Mouse (Mus musculus): ENCODE measurements around the gene Bpifa5. TPM values are rescaled to one million over a fixed set of nuclear protein-coding genes. Genes with fewer than 3 reads are reported as not detected.

The Bpifa5 gene
- polyA plus RNA-seq, 1 experiment from 2014 or later: not detected

- 93% methylated on average over 6 of the region's 6 CpGs for WGBS
- no peaks in the 10 kb centered on the region for H3K36me3 ChIP-seq
- H3K27me3 ChIP-seq (replicated peaks): no peaks in the 10 kb centered on the region
These were observed 22.9 kb downstream of the Bpifa5 start for GRCm38 (mm10) chr2:154185319-154185718.

DNA sequence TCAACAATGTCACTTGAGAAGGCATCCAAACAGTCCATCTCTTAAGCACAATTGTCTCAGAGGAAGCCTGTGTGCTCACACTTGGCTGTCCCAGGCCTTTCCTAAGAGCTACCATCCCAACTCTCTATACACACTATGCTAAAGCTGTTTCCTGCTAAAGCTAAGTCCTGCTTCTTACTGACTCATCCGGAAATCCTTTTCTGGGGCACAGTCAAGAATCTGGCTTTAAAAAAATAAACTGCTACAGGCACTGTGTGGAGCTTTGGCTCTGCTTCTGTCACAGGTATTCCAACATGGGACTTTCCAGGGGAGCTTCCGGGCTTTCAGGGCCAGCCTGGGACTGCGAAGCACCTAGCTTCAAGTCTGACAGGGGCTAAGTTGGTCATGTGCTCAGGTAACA is 23.3 kb downstream of the Bpifa5 start:
- Histone ChIP-seq H3K36me3 (no peaks in the 10 kb centered on the region), H3K9me3 (replicated peaks) (no peaks in the 10 kb centered on the region), H3K4me3 (replicated peaks) (no peak overlapping the region), H3K27ac (replicated peaks) (no peak overlapping the region), H3K4me2 (no peak overlapping the region), H3K9ac (replicated peaks) (no peak overlapping the region), H3K4me1 (no peaks in the 10 kb centered on the region), H3K27me3 (replicated peaks) (no peaks in the 10 kb centered on the region)
- ATAC-seq (ENCODE audit: low FRiP score): no peak
- 85% methylated on average over 3 of the region's 3 CpGs for WGBS

More at GRCm38 (mm10) chr2:154185319-154185718, 22.9 kb downstream of the Bpifa5 start:
- no peak overlapping the region for H3K27ac ChIP-seq (replicated peaks)
- ATAC-seq (ENCODE audit: low FRiP score): no peak
- H3K4me3 ChIP-seq (replicated peaks): no peak overlapping the region
- H3K4me2 ChIP-seq: no peak overlapping the region
- no peaks in the 10 kb centered on the region for H3K9me3 ChIP-seq (replicated peaks)
- H3K9ac ChIP-seq (replicated peaks): no peak overlapping the region
- no peaks in the 10 kb centered on the region for H3K4me1 ChIP-seq

GRCm38 (mm10) chr2:154187468-154187867 is 25.1 kb downstream of the Bpifa5 start:
- no peaks in the 10 kb centered on the region for H3K4me1 ChIP-seq
- H3K36me3 ChIP-seq: no peaks in the 10 kb centered on the region
- no peaks in the 10 kb centered on the region for H3K9me3 ChIP-seq (replicated peaks)
- H3K27ac ChIP-seq (replicated peaks): no peak overlapping the region
- H3K9ac ChIP-seq (replicated peaks): no peak overlapping the region
- no peaks in the 10 kb centered on the region for H3K27me3 ChIP-seq (replicated peaks)
- no peak overlapping the region for H3K4me3 ChIP-seq (replicated peaks)
- no peak overlapping the region for H3K4me2 ChIP-seq
- no peak for ATAC-seq (ENCODE audit: low FRiP score)
- 38% methylated on average over 5 of the region's 5 CpGs for WGBS

GRCm38 (mm10) chr2:154189877-154190434 is 27.5 kb downstream of the Bpifa5 start:
- ATAC-seq (ENCODE audit: low FRiP score): no peak
- Histone ChIP-seq H3K9me3 (replicated peaks) (no peaks in the 10 kb centered on the region), H3K4me3 (replicated peaks) (no peak overlapping the region), H3K27ac (replicated peaks) (no peak overlapping the region), H3K36me3 (no peaks in the 10 kb centered on the region), H3K9ac (replicated peaks) (no peak overlapping the region), H3K4me2 (no peak overlapping the region), H3K4me1 (no peaks in the 10 kb centered on the region), H3K27me3 (replicated peaks) (no peaks in the 10 kb centered on the region)
- 89% methylated on average over 7 of the region's 7 CpGs for WGBS

- WGBS: 89% methylated on average over 11 of the region's 11 CpGs
- H3K27ac ChIP-seq (replicated peaks): no peak within 1 kb of the TSS
These were observed 28.3 kb downstream of the Bpifa5 start, which contains the start of gene Bpifb1 for GRCm38 (mm10) chr2:154190546-154191258. Gene Bpifb1 (plus strand): TSS chr2:154190818.

DNA sequence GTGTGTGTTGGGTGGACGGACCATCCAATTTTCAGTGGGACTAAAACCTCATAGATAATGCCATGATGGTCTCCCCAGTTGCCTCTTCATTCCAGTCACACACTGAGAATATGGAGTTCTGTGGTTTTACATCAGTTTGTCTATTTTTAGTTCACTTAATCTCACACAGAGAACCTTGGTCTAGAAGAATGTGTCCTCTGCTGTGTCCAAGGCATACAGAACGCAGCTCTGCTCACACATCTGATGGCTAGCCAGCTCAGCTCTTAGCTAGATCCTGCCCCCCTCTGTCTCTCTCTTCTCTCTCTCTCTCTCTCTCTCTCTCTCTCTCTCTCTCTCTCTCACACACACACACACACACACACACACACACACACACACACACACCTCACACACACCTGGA is 29.7 kb downstream of the Bpifa5 start:
- H3K36me3 ChIP-seq: no peaks in the 10 kb centered on the region
- no peak overlapping the region for H3K27ac ChIP-seq (replicated peaks)
- no peaks in the 10 kb centered on the region for H3K27me3 ChIP-seq (replicated peaks)
- no peak overlapping the region for H3K9ac ChIP-seq (replicated peaks)
- 89% methylated on average over 2 of the region's 2 CpGs for WGBS
- H3K9me3 ChIP-seq (replicated peaks): no peaks in the 10 kb centered on the region
- no peak overlapping the region for H3K4me3 ChIP-seq (replicated peaks)
- no peak overlapping the region for H3K4me2 ChIP-seq
- ATAC-seq (ENCODE audit: low FRiP score): no peak
- H3K4me1 ChIP-seq: no peaks in the 10 kb centered on the region

More at GRCm38 (mm10) chr2:154190546-154191258, 28.3 kb downstream of the Bpifa5 start, which contains the start of gene Bpifb1:
- Histone ChIP-seq H3K9ac (replicated peaks) (no peak within 1 kb of the TSS), H3K27me3 (replicated peaks) (no peaks in the 10 kb centered on the region), H3K4me3 (replicated peaks) (no peak within 1 kb of the TSS), H3K36me3 (no peaks in the 10 kb centered on the region), H3K4me1 (no peaks in the 10 kb centered on the region), H3K9me3 (replicated peaks) (no peaks in the 10 kb centered on the region), H3K4me2 (no peak within 1 kb of the TSS)
- no peak for ATAC-seq (ENCODE audit: low FRiP score)

GRCm38 (mm10) chr2:154193071-154193470 is 30.7 kb downstream of the Bpifa5 start:
- no peaks in the 10 kb centered on the region for H3K36me3 ChIP-seq
- ATAC-seq (ENCODE audit: low FRiP score): no peak
- WGBS: 82% methylated on average over 4 of the region's 4 CpGs
- no peak overlapping the region for H3K27ac ChIP-seq (replicated peaks)
- no peak overlapping the region for H3K9ac ChIP-seq (replicated peaks)
- no peak overlapping the region for H3K4me2 ChIP-seq
- no peaks in the 10 kb centered on the region for H3K4me1 ChIP-seq
- no peaks in the 10 kb centered on the region for H3K27me3 ChIP-seq (replicated peaks)
- no peak overlapping the region for H3K4me3 ChIP-seq (replicated peaks)
- H3K9me3 ChIP-seq (replicated peaks): no peaks in the 10 kb centered on the region

DNA sequence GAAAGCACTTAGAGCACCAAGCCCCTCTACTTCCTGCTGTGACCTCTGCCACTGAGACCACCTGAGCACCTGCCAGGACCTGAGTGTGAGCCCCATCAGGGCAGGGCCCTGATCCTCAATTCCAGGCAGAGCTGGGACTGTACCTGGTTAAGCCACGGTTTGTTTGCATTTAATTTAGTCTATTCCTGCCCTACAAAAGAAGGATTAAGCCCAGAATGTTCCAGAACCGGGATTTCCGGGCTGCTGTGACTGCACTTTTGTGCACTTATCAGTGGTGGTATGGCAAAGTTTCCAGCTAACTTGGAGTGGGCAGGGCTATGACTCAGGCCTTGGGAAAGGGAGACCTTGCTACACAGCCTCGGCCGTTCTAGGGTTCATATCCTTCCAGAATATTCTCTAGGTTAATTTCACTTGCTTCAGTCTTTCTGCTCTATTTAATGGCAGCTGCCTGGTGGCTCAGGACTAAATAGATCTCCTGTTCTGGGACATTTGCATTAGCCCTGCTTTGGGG is 31.6 kb downstream of the Bpifa5 start:
- Histone ChIP-seq H3K27me3 (replicated peaks) (no peaks in the 10 kb centered on the region), H3K4me1 (no peaks in the 10 kb centered on the region), H3K9ac (replicated peaks) (no peak overlapping the region), H3K9me3 (replicated peaks) (no peaks in the 10 kb centered on the region), H3K27ac (replicated peaks) (no peak overlapping the region), H3K4me3 (replicated peaks) (no peak overlapping the region), H3K4me2 (no peak overlapping the region), H3K36me3 (no peaks in the 10 kb centered on the region)
- no peak for ATAC-seq (ENCODE audit: low FRiP score)
- 78% methylated on average over 5 of the region's 5 CpGs for WGBS

DNA sequence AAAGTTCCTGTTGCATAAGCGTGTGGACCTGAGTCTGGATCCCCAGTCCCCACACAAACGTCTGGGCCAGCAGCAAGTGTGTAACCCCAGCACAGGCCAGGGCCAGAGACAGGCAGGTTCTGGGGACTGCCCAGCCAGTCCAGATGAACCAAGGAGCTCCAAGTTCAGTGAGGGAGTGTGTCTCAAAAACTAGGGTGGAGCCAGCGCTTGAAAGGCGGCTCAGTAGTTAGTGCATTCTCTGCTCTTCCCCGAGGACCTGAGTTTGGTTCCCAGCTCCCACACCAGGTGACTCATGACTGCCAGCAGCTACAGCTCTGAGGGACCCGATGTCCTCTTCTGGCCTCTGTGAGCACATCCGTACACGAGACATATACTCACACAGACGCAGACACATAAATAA is 34.6 kb downstream of the Bpifa5 start:
- H3K27ac ChIP-seq (replicated peaks): no peak overlapping the region
- H3K4me1 ChIP-seq: no peaks in the 10 kb centered on the region
- H3K27me3 ChIP-seq (replicated peaks): no peaks in the 10 kb centered on the region
- H3K9me3 ChIP-seq (replicated peaks): no peaks in the 10 kb centered on the region
- H3K9ac ChIP-seq (replicated peaks): no peak overlapping the region
- no peaks in the 10 kb centered on the region for H3K36me3 ChIP-seq
- WGBS: 93% methylated on average over 9 of the region's 9 CpGs
- H3K4me2 ChIP-seq: no peak overlapping the region
- no peak for ATAC-seq (ENCODE audit: low FRiP score)
- H3K4me3 ChIP-seq (replicated peaks): no peak overlapping the region

DNA sequence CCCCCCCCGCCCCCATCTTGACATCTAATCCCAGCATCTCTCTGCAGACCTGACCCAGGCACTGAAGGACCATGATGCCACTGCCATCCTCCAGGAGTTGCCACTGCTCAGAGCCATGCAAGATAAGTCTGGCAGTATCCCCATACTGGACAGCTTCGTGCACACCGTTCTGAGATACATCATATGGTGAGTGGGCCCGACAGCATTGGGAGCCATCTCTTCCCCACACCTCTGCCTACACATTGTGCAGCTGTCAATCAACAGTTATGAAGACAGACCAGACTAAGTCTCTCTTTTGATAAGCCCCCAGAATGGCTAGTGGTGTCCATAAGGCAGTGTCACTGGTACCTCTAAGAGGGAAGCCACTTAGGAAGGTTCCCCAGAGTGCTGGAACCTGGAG is 42.2 kb downstream of the Bpifa5 start:
- Histone ChIP-seq H3K27me3 (replicated peaks) (no peaks in the 10 kb centered on the region), H3K27ac (replicated peaks) (no peak overlapping the region), H3K4me2 (no peak overlapping the region), H3K9me3 (replicated peaks) (no peaks in the 10 kb centered on the region), H3K36me3 (no peaks in the 10 kb centered on the region), H3K4me1 (no peaks in the 10 kb centered on the region), H3K9ac (replicated peaks) (no peak overlapping the region), H3K4me3 (replicated peaks) (no peak overlapping the region)
- no peak for ATAC-seq (ENCODE audit: low FRiP score)
- WGBS: 98% methylated on average over 4 of the region's 4 CpGs

DNA sequence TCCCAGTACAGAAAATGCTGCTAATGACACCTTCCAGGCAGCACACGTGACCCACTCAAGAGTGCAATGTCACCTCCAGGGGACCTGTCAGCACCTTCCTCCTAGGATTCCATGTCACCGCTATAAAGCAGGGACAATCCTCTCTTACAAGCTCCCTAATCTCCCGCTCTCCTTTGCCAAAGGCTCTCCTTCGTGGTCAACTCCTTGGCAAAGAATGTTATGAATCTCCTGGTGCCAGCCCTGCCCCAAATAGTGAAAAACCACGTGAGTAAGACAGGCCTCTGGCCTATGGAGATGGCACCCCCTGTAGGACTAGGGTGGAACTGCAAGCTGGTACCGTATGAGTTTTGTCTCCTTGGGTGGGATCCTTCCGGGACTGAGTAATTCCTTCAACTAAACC is 44.5 kb downstream of the Bpifa5 start:
- Histone ChIP-seq H3K4me2 (no peak overlapping the region), H3K9me3 (replicated peaks) (no peaks in the 10 kb centered on the region), H3K36me3 (no peaks in the 10 kb centered on the region), H3K27ac (replicated peaks) (no peak overlapping the region), H3K27me3 (replicated peaks) (no peaks in the 10 kb centered on the region), H3K4me3 (replicated peaks) (no peak overlapping the region), H3K9ac (replicated peaks) (no peak overlapping the region), H3K4me1 (peaks cover 5% of the 10 kb centered on the region; the same call in 1 of the 2 replicates)
- WGBS: 65% methylated on average over 7 of the region's 7 CpGs
- ATAC-seq (ENCODE audit: low FRiP score): no peak

GRCm38 (mm10) chr2:154209112-154209511 is 46.7 kb downstream of the Bpifa5 start:
- H3K9ac ChIP-seq (replicated peaks): no peak overlapping the region
- no peaks in the 10 kb centered on the region for H3K9me3 ChIP-seq (replicated peaks)
- WGBS: 21% methylated on average over 3 of the region's 3 CpGs
- no peak overlapping the region for H3K27ac ChIP-seq (replicated peaks)
- H3K4me1 ChIP-seq: peaks cover 5% of the 10 kb centered on the region; the same call in 1 of the 2 replicates
- no peaks in the 10 kb centered on the region for H3K36me3 ChIP-seq
- ATAC-seq (ENCODE audit: low FRiP score): no peak
- H3K4me3 ChIP-seq (replicated peaks): no peak overlapping the region
- H3K27me3 ChIP-seq (replicated peaks): no peaks in the 10 kb centered on the region
- H3K4me2 ChIP-seq: no peak overlapping the region

Data from neural tube, embryonic 15.5 days (tissue).